Mouse (Mus musculus): ENCODE results near the gene Grm1. TPM values are rescaled to one million over a fixed set of nuclear protein-coding genes. Genes with fewer than 3 reads are reported as not detected.

Gene Grm1
- total and polyA plus RNA-seq, 2 experiments = not detected

- TF ChIP-seq CTCF (IDR thresholded peaks at IDR 0.05; ENCODE audit: low read depth, low read length) (no peak), POLR2A (IDR thresholded peaks at IDR 0.05; ENCODE audit: extremely low read depth, insufficient read depth, low read length) (no peak)
- no peak for DNase-seq (ENCODE audit: extremely low read depth, low read depth, low spot score)
- no peaks in the 10 kb centered on the region for H3K36me3 ChIP-seq (ENCODE audit: control insufficient read depth, insufficient read depth, low read length)
- no peaks in the 10 kb centered on the region for H3K79me2 ChIP-seq (ENCODE audit: control insufficient read depth, insufficient read depth, low read length)
- H3K4me1 ChIP-seq (ENCODE audit: control insufficient read depth, insufficient read depth, low read length) = no peaks in the 10 kb centered on the region
- WGBS = 78% methylated on average over 3 of the region's 3 CpGs
- no peak overlapping the region for H3K4me3 ChIP-seq (ENCODE audit: insufficient read depth, low read depth, low read length)
- H3K27me3 ChIP-seq (ENCODE audit: control insufficient read depth, insufficient read depth, low read length) = no peaks in the 10 kb centered on the region
- no peak overlapping the region for H3K9ac ChIP-seq (ENCODE audit: low read depth, low read length)
- H3K27ac ChIP-seq (replicated peaks; ENCODE audit: insufficient read depth, low read depth, low read length) = no peak overlapping the region
Measured at GRCm38 (mm10) chr10:10659161-10659560, 423.0 kb downstream of the Grm1 start.

GRCm38 (mm10) chr10:10656621-10657020, 425.5 kb downstream of the Grm1 start:
- WGBS = 78% methylated on average over 4 of the region's 4 CpGs
- Histone ChIP-seq H3K4me1 (ENCODE audit: control insufficient read depth, insufficient read depth, low read length) (no peaks in the 10 kb centered on the region), H3K27ac (replicated peaks; ENCODE audit: insufficient read depth, low read depth, low read length) (no peak overlapping the region), H3K36me3 (ENCODE audit: control insufficient read depth, insufficient read depth, low read length) (no peaks in the 10 kb centered on the region), H3K27me3 (ENCODE audit: control insufficient read depth, insufficient read depth, low read length) (no peaks in the 10 kb centered on the region), H3K9ac (ENCODE audit: low read depth, low read length) (no peak overlapping the region), H3K79me2 (ENCODE audit: control insufficient read depth, insufficient read depth, low read length) (no peaks in the 10 kb centered on the region), H3K4me3 (ENCODE audit: insufficient read depth, low read depth, low read length) (no peak overlapping the region)
- no peak for DNase-seq (ENCODE audit: extremely low read depth, low read depth, low spot score)
- TF ChIP-seq CTCF (IDR thresholded peaks at IDR 0.05; ENCODE audit: low read depth, low read length) = no peak
- no peak for TF ChIP-seq POLR2A (IDR thresholded peaks at IDR 0.05; ENCODE audit: extremely low read depth, insufficient read depth, low read length)

- H3K36me3 ChIP-seq (ENCODE audit: control insufficient read depth, insufficient read depth, low read length) = no peaks in the 10 kb centered on the region
- no peak for DNase-seq (ENCODE audit: extremely low read depth, low read depth, low spot score)
- no peak overlapping the region for H3K4me3 ChIP-seq (ENCODE audit: insufficient read depth, low read depth, low read length)
- no peaks in the 10 kb centered on the region for H3K79me2 ChIP-seq (ENCODE audit: control insufficient read depth, insufficient read depth, low read length)
- TF ChIP-seq POLR2A (IDR thresholded peaks at IDR 0.05; ENCODE audit: extremely low read depth, insufficient read depth, low read length) (no peak), CTCF (IDR thresholded peaks at IDR 0.05; ENCODE audit: low read depth, low read length) (no peak)
- H3K9ac ChIP-seq (ENCODE audit: low read depth, low read length) = no peak overlapping the region
- H3K27ac ChIP-seq (replicated peaks; ENCODE audit: insufficient read depth, low read depth, low read length) = no peak overlapping the region
- H3K4me1 ChIP-seq (ENCODE audit: control insufficient read depth, insufficient read depth, low read length) = no peaks in the 10 kb centered on the region
- no peaks in the 10 kb centered on the region for H3K27me3 ChIP-seq (ENCODE audit: control insufficient read depth, insufficient read depth, low read length)
Measured at GRCm38 (mm10) chr10:10655991-10656390, 426.2 kb downstream of the Grm1 start.

Other genes starting within 250 kb of the Grm1 start
- 14.5 and 16.2 TPM in 2 replicates for gene Shprh, start 67.1 kb upstream of the Grm1 start, total RNA-seq (2014; rRNA removed)
- 1.4 and 1.8 TPM in 2 replicates for gene Shprh, start 67.1 kb upstream of the Grm1 start, polyA plus RNA-seq (2012; rRNA removed)
- gene Fbxo30, start 199.0 kb upstream of the Grm1 start, total RNA-seq (2014; rRNA removed) = 8.1 and 9.9 TPM in 2 replicates
- 1.3 and 1.5 TPM in 2 replicates for gene Fbxo30, start 199.0 kb upstream of the Grm1 start, polyA plus RNA-seq (2012; rRNA removed)